Mouse (Mus musculus): Measurements from ENCODE around the gene Cfd.

Gene Cfd

GRCm38 (mm10) chr10:79934272-79934721 is 43.6 kb downstream of the Cfd start:
- no peak for DNase-seq (ENCODE audit: low spot score)

- no peak for DNase-seq (ENCODE audit: low spot score)
Measured at GRCm38 (mm10) chr10:79934794-79935569, 44.3 kb downstream of the Cfd start.

GRCm38 (mm10) chr10:79936284-79936910 is 45.7 kb downstream of the Cfd start:
- no peak for DNase-seq (ENCODE audit: low spot score)

GRCm38 (mm10) chr10:79936911-79937441 is 46.3 kb downstream of the Cfd start:
- no peak for DNase-seq (ENCODE audit: low spot score)

GRCm38 (mm10) chr10:79937775-79938526 is 47.3 kb downstream of the Cfd start:
- DNase-seq (ENCODE audit: low spot score) = no peak

- no peak for DNase-seq (ENCODE audit: low spot score)
Measured at GRCm38 (mm10) chr10:79940749-79941148, 50.1 kb downstream of the Cfd start.

Data from embryo, embryonic 10.5 days (tissue).